Mouse (Mus musculus): Measurements from ENCODE around the gene B4galt3. TPM values are rescaled to one million over a fixed set of nuclear protein-coding genes. Genes with fewer than 3 reads are reported as not detected.

Gene B4galt3
- polyA plus RNA-seq, 1 experiment from 2014 or later = 65.2 TPM

DNA sequence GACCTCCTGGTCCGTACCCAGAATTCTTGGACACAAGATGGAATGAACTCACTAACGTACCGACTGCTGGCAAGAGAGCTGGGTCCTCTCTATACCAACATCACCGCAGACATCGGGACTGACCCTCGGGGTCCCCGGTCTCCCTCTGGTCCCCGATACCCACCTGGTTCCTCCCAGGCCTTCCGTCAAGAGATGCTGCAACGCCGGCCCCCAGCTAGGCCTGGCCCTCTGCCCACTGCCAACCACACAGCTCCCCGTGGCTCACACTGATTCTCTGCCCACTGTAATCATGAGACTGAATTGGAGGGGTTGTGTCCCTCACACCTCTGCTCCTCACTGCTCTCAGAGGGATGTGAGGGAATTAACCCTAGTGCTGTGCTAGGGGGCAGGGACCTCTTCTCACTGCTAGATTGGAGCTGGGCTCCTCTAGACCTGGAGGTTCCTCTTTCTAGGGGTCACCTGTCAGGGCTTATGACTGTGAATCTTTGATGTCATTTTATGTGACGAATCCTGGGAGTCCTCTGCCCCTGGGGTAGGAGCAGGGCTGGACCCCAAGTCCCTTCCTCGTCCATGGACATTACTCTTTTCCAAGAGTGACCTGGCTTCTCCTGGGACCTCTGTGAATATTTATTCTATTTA is 6.1 kb downstream of the B4galt3 start:
- WGBS = 97% methylated on average over 14 of the region's 14 CpGs
- no peak for DNase-seq (ENCODE audit: extremely low spot score, low spot score)
- peaks cover 28% of the 10 kb centered on the region for H3K4me1 ChIP-seq
- H3K4me3 ChIP-seq = no peak overlapping the region
- H3K27me3 ChIP-seq (ENCODE audit: poor library complexity, severe bottlenecking) = no peaks in the 10 kb centered on the region
- H3K9me3 ChIP-seq = no peaks in the 10 kb centered on the region
- H3K27ac ChIP-seq = no peak overlapping the region
- H3K36me3 ChIP-seq (replicated peaks) = peaks cover 80% of the 10 kb centered on the region

DNA sequence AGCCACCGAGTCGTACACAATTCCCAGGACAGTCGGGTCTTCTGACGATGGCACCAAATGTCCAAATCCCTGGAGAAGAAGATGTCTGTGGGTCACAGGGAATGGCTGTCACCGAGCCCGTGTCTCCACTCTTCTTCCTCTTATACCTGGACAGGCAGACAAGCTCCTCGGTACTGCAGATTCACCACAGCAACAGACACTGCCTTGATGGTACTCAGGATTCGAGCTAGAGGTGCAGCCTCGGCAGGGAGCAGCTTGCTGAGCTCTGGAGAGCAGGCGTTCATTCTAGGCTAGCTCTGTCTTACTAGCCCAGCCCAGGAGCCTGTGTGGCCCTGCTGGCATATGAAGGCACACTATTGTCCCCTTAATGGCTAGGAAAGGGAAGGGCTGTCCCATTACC is 7.6 kb downstream of the B4galt3 start:
- no peak for DNase-seq (ENCODE audit: extremely low spot score, low spot score)
- WGBS = 84% methylated on average over 10 of the region's 10 CpGs
- peaks cover 76% of the 10 kb centered on the region for H3K36me3 ChIP-seq (replicated peaks)
- H3K27me3 ChIP-seq (ENCODE audit: poor library complexity, severe bottlenecking) = no peaks in the 10 kb centered on the region
- H3K4me3 ChIP-seq = no peak overlapping the region
- peaks cover 31% of the 10 kb centered on the region for H3K4me1 ChIP-seq
- H3K9me3 ChIP-seq = no peaks in the 10 kb centered on the region
- H3K27ac ChIP-seq = no peak overlapping the region

DNA sequence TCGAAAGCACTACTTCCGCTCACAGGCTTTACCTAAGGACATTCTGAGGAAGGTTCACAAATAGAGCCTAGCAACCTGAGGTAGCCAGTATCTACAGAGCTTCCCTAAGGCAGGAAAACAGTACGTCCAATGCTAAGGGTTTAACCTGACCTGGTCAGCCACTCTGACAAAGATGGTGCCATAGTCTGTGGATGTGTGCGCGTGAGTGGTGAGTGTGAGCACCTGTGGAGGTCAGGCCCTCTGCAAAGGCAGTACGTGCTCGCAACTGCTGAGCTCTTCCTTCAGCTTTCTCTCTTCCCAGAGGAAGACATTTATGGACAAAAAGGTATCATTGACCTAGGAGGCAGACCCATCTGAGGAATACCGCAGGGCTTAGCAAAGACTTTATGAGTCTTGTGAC is 8.3 kb downstream of the B4galt3 start:
- no peaks in the 10 kb centered on the region for H3K9me3 ChIP-seq
- H3K4me1 ChIP-seq = peaks cover 31% of the 10 kb centered on the region
- H3K4me3 ChIP-seq = no peak overlapping the region; the same call in 1 of the 2 replicates
- H3K27me3 ChIP-seq (ENCODE audit: poor library complexity, severe bottlenecking) = no peaks in the 10 kb centered on the region
- WGBS = 96% methylated on average over 8 of the region's 8 CpGs
- H3K27ac ChIP-seq = no peak overlapping the region
- H3K36me3 ChIP-seq (replicated peaks) = peaks cover 76% of the 10 kb centered on the region
- DNase-seq (ENCODE audit: extremely low spot score, low spot score) = no peak

DNA sequence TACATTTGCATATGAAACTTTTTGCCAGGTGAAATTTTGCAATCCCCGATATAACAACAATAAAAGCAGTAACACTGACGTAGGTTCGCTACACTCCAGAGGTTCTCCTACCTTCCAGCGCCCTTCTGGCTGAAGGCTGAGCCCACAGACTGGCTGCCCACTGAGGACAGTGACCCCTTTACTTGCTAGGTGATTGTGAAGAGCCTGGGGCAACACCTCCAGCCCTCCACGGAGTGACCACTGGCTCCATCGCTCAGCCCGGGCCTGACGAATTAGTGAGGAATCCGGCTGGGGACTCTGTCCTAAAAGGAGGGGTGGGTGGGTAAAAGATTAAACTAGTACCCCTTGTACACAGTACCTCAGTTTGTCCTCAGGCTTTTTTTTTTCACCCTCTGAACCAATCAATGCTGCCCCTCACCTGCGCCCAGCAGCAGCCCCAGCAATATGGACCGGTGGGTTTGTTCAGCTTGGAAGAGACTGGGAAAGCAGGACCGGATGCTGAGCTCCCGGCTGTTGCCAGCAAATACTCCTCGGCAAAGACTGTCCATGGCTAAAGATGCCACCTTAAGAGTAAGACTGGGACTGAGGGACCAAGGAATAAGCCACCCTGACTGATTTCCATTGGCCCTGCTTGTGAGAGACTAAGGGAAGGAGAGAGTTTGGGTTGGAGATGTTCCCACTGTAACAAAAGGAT is 9.0 kb downstream of the B4galt3 start:
- DNase-seq (ENCODE audit: extremely low spot score, low spot score) = no peak
- peak overlapping the region; percentile 67 for H3K4me3 ChIP-seq

DNA sequence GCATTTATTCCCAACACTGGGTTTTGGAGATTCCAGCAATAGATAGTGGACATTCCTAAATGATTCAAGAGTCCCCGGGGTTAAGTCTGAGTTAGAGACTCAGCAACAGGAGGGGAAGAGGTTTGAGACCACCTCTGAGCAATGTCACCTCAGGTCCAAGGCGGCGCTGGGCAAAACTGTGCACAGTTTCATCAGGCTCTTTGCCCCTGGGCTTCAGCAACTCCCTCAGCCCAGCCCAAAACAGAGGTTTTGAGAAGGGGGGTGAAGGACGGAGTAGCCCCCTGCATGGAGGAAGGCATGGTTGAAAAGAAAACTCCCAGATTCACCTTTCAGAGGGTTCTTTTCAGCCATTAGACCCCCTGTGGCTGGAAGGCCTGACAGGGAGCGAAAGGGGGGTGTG is 9.6 kb downstream of the B4galt3 start:
- H3K27ac ChIP-seq = peak overlapping the region; percentile 85
- no peaks in the 10 kb centered on the region for H3K27me3 ChIP-seq (ENCODE audit: poor library complexity, severe bottlenecking)
- peaks cover 76% of the 10 kb centered on the region for H3K36me3 ChIP-seq (replicated peaks)
- no peak for DNase-seq (ENCODE audit: extremely low spot score, low spot score)
- H3K4me3 ChIP-seq = peak overlapping the region; percentile 67
- 58% methylated on average over 5 of the region's 5 CpGs for WGBS
- H3K4me1 ChIP-seq = peaks cover 31% of the 10 kb centered on the region
- H3K9me3 ChIP-seq = no peaks in the 10 kb centered on the region

More for the DNA sequence above, 9.0 kb downstream of the B4galt3 start:
- WGBS = 86% methylated on average over 14 of the region's 14 CpGs
- H3K9me3 ChIP-seq = no peaks in the 10 kb centered on the region
- H3K4me1 ChIP-seq = peaks cover 31% of the 10 kb centered on the region
- H3K27ac ChIP-seq = no peak overlapping the region
- no peaks in the 10 kb centered on the region for H3K27me3 ChIP-seq (ENCODE audit: poor library complexity, severe bottlenecking)
- H3K36me3 ChIP-seq (replicated peaks) = peaks cover 76% of the 10 kb centered on the region

DNA sequence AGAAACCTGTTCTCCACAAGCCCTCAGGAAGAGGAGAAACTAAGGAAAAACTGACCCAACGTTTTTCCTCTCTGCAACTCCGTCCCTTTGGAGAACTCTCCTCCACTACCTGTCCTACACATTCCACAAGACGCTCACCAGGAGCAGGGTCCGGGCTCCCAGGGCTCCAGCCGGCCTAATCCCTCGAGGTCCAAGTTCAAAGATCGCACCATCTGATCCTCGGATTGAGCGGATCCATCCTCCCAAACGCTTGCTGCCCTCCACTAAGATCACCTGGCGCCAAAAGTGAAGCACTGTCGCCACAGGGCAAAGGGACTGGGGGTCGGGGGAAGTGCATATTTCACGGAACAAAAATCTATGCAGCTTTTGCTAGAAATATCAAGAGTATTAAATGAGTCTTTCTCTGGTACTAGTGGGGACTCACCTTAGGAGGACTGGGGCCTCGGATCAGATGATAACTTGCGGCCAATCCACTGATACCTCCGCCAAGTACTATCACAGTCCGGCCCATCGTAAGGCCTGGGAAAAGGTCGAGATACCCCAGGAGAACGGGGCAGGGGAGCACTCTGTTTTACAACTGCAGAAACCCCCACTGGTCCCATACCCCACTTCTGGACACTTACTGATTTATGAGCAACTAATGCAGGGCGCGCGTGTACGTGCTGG is 10.3 kb downstream of the B4galt3 start:
- H3K4me3 ChIP-seq = peak overlapping the region; percentile 67
- H3K27me3 ChIP-seq (ENCODE audit: poor library complexity, severe bottlenecking) = no peaks in the 10 kb centered on the region
- H3K36me3 ChIP-seq (replicated peaks) = peaks cover 76% of the 10 kb centered on the region
- 2% methylated on average over 25 of the region's 25 CpGs for WGBS
- no peaks in the 10 kb centered on the region for H3K9me3 ChIP-seq
- peaks cover 33% of the 10 kb centered on the region for H3K4me1 ChIP-seq
- no peak for DNase-seq (ENCODE audit: extremely low spot score, low spot score)
- H3K27ac ChIP-seq = peak overlapping the region; percentile 85

DNA sequence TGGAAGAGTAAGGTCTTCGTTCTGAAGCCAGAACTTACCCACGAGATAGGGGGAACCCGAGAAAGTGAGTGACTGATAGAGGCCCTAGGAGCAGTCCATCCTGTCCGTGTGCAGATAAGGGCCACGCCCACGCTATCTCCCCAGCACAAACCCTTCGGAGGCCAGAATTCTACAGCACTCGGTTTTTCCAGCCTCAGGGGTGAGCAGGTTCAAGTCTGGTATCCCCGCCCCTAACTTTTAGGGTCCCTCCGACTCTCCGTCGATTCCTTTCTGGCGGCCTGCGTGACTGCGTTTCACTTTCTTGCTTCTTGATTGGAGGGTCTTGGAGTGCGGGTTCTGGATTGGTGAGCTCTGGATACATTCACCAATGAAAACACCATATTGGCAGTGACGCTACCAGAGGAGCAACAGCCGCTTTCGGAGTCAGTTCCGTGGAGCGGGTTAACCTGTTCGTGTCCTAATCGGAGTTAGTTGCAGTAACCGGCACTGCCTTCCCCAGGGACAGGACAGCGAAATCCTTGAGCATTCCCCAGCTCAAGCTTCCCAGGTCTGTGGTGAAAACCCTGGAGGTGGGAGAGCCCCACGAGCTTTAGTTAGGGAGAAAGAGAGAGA is 10.9 kb downstream of the B4galt3 start, which contains the start of gene Ppox:
Gene Ppox (minus strand): TSS at position 271 of the 612 bp plus-strand sequence.
- peak; percentile 92 for DNase-seq (ENCODE audit: extremely low spot score, low spot score)
- H3K4me3 ChIP-seq = peak within 1 kb of the TSS; percentile 67
- under 1% methylated on average over 26 of the region's 26 CpGs for WGBS
- H3K9me3 ChIP-seq = no peaks in the 10 kb centered on the region
- H3K36me3 ChIP-seq (replicated peaks) = peaks cover 76% of the 10 kb centered on the region
- peaks cover 40% of the 10 kb centered on the region for H3K4me1 ChIP-seq
- H3K27me3 ChIP-seq (ENCODE audit: poor library complexity, severe bottlenecking) = no peaks in the 10 kb centered on the region
- peak within 1 kb of the TSS; percentile 85 for H3K27ac ChIP-seq

DNA sequence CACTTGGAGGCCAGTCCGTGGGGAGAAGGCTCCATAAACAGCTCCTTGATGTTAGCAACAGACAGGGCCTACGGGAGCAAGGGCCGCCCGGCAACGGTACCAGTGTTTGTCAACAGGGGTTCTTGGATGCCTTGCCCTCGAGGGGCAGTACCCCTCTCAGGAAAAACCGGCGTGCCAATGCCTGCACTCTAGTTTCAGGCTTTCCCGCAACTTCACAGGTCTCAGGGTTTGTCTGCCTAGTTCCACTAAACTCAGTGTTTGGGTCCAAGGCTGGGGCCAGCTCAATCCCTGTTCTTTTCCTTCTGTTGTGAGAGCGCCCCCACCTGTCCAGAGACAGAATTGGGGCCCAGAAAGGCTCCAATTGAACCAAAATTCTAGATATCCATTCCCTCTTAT is 11.4 kb downstream of the B4galt3 start:
- peak; percentile 74 for DNase-seq (ENCODE audit: extremely low spot score, low spot score)
- no peaks in the 10 kb centered on the region for H3K27me3 ChIP-seq (ENCODE audit: poor library complexity, severe bottlenecking)
- H3K36me3 ChIP-seq (replicated peaks) = peaks cover 76% of the 10 kb centered on the region

DNA sequence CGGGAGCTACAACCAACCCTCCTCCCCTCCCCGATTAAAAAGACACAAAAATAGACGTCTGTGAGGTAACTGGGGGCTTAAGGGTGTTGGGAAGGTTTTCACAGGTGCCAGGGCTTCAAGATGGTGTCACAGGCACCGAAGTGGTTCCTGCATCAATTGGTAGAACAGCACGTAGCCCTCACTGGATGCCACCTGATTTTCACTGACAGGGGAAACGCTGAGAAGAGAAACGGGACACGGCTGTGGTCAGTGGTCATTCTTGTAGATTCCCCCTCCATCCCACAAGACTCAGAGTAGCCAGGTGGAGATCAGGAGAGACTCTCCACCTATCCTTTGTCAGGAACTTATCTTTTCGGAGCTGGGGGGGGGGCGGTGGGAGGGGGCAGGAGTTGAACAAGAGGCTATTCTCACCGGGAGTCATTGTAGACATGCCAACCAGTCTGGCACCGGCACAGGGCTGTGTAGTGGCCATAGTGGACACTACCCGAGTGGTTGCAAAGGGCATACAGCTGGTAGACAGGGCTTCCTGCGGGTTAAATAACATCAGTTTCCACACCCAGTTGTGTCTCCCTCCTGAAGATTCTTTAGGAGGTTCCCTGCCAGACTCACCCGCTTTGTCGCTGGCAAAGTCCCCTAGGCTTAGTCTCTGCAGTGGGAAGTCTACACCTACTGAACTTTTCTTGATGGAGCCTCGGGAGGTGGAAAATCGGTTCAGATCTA is 12.1 kb downstream of the B4galt3 start:
- H3K4me1 ChIP-seq = peaks cover 52% of the 10 kb centered on the region
- H3K36me3 ChIP-seq (replicated peaks) = peaks cover 72% of the 10 kb centered on the region
- H3K4me3 ChIP-seq = peak overlapping the region; percentile 67
- WGBS = 84% methylated on average over 18 of the region's 18 CpGs
- no peaks in the 10 kb centered on the region for H3K9me3 ChIP-seq
- no peaks in the 10 kb centered on the region for H3K27me3 ChIP-seq (ENCODE audit: poor library complexity, severe bottlenecking)
- no peak for DNase-seq (ENCODE audit: extremely low spot score, low spot score)
- H3K27ac ChIP-seq = 0 out of 2 replicates have a peak overlapping the region, but pooled peaks have one; percentile 85

More for the DNA sequence above, 11.4 kb downstream of the B4galt3 start:
- Histone ChIP-seq H3K9me3 (no peaks in the 10 kb centered on the region), H3K4me3 (peak overlapping the region; percentile 67), H3K27ac (peak overlapping the region; percentile 85), H3K4me1 (peaks cover 45% of the 10 kb centered on the region)
- 0% methylated on average over 10 of the region's 10 CpGs for WGBS

DNA sequence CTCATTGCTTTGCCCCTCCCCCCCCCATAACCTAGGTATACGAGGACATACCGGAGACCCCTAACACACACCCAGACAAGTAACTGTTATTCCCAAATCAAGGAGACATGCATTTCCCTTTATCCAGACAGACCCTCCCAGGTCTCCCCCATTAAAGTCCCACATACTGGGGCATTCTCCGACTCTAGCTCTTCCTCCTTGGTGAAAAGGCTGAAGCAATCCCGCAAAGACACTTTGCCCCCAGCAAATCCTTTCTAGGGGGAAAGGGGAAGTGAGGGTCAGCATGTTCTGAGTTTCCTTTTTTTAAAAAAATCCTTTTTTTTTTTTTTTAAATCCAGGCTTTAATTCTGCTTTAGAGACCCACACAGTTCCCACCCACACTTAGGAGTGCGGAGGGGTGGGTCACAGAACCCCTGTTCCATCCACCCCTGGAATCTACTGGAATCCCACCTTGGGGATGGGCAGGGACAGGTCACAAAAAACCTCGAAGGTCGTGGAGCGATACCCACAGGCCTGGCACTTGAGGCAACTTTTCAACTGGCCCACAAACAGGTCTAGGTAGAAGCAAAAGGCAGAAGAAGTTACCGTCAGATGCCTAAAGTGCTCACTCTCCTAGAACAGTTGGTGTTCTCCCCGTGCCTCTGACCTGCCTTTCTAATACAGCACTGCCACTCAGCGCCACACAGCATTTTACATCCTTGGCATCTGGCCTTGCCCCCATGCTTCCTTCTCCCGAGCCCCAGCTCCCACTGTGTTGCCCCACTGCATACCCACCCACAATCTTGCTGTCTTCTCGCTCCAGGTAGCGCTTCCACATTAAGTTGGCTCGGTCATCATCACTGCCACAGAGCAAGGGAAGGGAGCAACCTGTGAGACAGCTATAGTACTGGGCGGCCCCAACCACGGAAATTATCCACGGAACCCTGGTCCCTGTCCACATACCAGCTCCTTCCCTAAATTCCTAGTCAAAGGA is 13.3 kb downstream of the B4galt3 start:
- peaks cover 62% of the 10 kb centered on the region for H3K36me3 ChIP-seq (replicated peaks)
- no peak overlapping the region for H3K27ac ChIP-seq
- H3K9me3 ChIP-seq = no peaks in the 10 kb centered on the region
- 0 out of 2 replicates have a peak overlapping the region, but pooled peaks have one; percentile 1 for H3K4me3 ChIP-seq
- peak; percentile 7 for DNase-seq (ENCODE audit: extremely low spot score, low spot score)
- 94% methylated on average over 18 of the region's 18 CpGs for WGBS
- no peaks in the 10 kb centered on the region for H3K27me3 ChIP-seq (ENCODE audit: poor library complexity, severe bottlenecking)
- H3K4me1 ChIP-seq = peaks cover 62% of the 10 kb centered on the region

DNA sequence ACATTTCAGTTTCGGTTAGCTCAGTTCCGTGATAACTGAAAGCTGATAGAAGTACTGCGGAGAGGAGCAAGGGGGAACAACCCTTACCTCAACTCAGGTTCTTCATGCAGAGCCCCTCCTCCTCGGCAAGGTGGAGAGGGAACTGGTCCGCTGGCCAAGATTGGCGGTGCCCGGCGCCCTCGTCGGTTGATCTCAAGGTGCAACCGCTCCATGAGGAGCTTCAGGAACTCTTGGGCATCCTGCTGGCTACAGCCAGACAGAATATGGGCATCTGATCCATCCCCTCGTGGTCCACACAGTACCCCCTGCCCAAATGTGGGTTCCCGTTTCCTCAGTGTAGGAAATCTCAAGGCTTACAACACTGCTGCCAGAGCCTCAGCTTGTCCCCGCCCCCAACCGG is 14.4 kb downstream of the B4galt3 start:
- Histone ChIP-seq H3K36me3 (replicated peaks) (peaks cover 62% of the 10 kb centered on the region), H3K4me1 (peaks cover 60% of the 10 kb centered on the region), H3K27ac (no peak overlapping the region), H3K4me3 (no peak overlapping the region), H3K27me3 (ENCODE audit: poor library complexity, severe bottlenecking) (no peaks in the 10 kb centered on the region), H3K9me3 (no peaks in the 10 kb centered on the region)
- WGBS = 91% methylated on average over 15 of the region's 15 CpGs
- DNase-seq (ENCODE audit: extremely low spot score, low spot score) = no peak
